Mouse (Mus musculus): ENCODE data around the gene Iqcb1. TPM values are rescaled to one million over a fixed set of nuclear protein-coding genes. Genes with fewer than 3 reads are reported as not detected.
A peak's percentile ranks its signal among the peaks of the same experiment; 100 is the strongest.

Gene Iqcb1
- polyA plus RNA-seq, 1 experiment from 2014 or later: 66.2 TPM

DNA sequence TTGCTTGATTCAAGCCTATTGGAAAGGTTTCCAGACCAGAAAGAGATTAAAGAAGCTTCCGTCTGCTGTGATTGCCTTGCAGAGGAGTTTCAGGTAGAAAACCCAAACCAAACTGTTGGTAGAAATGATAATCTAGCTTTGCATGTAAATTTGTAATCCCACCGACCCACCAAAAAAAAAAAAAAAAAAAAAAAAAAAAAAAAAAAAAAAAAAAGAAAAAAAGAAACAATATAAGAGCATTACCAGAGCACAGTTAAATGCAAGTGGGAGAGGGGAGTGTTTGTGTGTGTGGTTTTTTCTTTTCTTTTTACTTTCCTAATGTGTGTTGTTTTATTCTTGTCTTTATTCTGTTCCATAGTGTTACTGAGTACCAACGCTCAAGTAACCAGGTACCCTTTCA lies 23.0 kb downstream of the Iqcb1 start:
- Histone ChIP-seq H3K4me1 (ENCODE audit: control insufficient read depth, insufficient read depth, low read length) (no peaks in the 10 kb centered on the region), H3K4me2 (ENCODE audit: low read depth) (no peak overlapping the region), H3K9me3 (ENCODE audit: control insufficient read depth, low read length) (no peaks in the 10 kb centered on the region), H3K27me3 (ENCODE audit: control insufficient read depth, insufficient read depth, low read length) (no peaks in the 10 kb centered on the region), H3K9ac (ENCODE audit: low read length) (no peak overlapping the region), H3K4me3 (ENCODE audit: low read depth, low read length) (no peak overlapping the region), H3K27ac (ENCODE audit: low read depth, low read length) (no peak overlapping the region), H3K36me3 (ENCODE audit: control insufficient read depth, insufficient read depth, low read length) (peaks cover 5% of the 10 kb centered on the region; the same call in 1 of the 2 replicates)
- DNase-seq (ENCODE audit: low spot score): no peak
- no peak for ATAC-seq (ENCODE audit: insufficient read depth, low FRiP score, low TSS enrichment)
- 94% methylated on average over 3 of the region's 3 CpGs for WGBS

- WGBS: 93% methylated on average over 3 of the region's 3 CpGs
- no peak overlapping the region for H3K9ac ChIP-seq (ENCODE audit: low read length)
Measured at GRCm38 (mm10) chr16:36863585-36863984, 35.4 kb downstream of the Iqcb1 start.

DNA sequence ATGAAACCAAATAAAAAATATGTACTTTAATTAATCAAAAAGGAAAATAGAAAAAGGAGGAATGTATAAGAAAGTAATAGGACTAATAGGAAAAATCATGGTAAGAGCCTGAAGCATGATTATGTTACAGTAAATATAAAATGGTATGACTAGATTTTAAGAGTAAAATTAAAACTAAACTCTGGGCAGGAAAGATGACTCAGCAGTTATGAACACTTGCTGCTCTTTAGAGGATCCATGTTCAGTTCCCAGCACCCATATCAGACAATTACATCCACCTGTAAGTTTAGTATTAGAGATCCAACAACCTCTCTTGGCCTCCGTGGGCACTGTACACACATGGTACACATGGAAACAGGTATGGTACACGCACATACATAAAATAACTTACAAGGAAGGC lies 41.3 kb downstream of the Iqcb1 start:
- Histone ChIP-seq H3K27me3 (ENCODE audit: control insufficient read depth, insufficient read depth, low read length) (no peaks in the 10 kb centered on the region), H3K4me3 (ENCODE audit: low read depth, low read length) (no peak overlapping the region), H3K27ac (ENCODE audit: low read depth, low read length) (no peak overlapping the region), H3K4me1 (ENCODE audit: control insufficient read depth, insufficient read depth, low read length) (peaks cover 2% of the 10 kb centered on the region; the same call in 1 of the 2 replicates), H3K4me2 (ENCODE audit: low read depth) (no peak overlapping the region), H3K36me3 (ENCODE audit: control insufficient read depth, insufficient read depth, low read length) (peaks cover 2% of the 10 kb centered on the region), H3K9me3 (ENCODE audit: control insufficient read depth, low read length) (no peaks in the 10 kb centered on the region), H3K9ac (ENCODE audit: low read length) (no peak overlapping the region)
- WGBS: 91% methylated on average over 2 of the region's 2 CpGs
- DNase-seq (ENCODE audit: low spot score) (no peak), ATAC-seq (ENCODE audit: insufficient read depth, low FRiP score, low TSS enrichment) (no peak)

More at GRCm38 (mm10) chr16:36863585-36863984, 35.4 kb downstream of the Iqcb1 start:
- no peaks in the 10 kb centered on the region for H3K9me3 ChIP-seq (ENCODE audit: control insufficient read depth, low read length)
- H3K4me2 ChIP-seq (ENCODE audit: low read depth): no peak overlapping the region
- H3K27me3 ChIP-seq (ENCODE audit: control insufficient read depth, insufficient read depth, low read length): no peaks in the 10 kb centered on the region
- 0 out of 2 replicates have a peak, but pooled peaks cover 2% of the 10 kb centered on the region for H3K36me3 ChIP-seq (ENCODE audit: control insufficient read depth, insufficient read depth, low read length)
- H3K27ac ChIP-seq (ENCODE audit: low read depth, low read length): no peak overlapping the region
- DNase-seq (ENCODE audit: low spot score): no peak
- H3K4me3 ChIP-seq (ENCODE audit: low read depth, low read length): no peak overlapping the region
- no peaks in the 10 kb centered on the region for H3K4me1 ChIP-seq (ENCODE audit: control insufficient read depth, insufficient read depth, low read length)
- ATAC-seq (ENCODE audit: insufficient read depth, low FRiP score, low TSS enrichment): no peak

DNA sequence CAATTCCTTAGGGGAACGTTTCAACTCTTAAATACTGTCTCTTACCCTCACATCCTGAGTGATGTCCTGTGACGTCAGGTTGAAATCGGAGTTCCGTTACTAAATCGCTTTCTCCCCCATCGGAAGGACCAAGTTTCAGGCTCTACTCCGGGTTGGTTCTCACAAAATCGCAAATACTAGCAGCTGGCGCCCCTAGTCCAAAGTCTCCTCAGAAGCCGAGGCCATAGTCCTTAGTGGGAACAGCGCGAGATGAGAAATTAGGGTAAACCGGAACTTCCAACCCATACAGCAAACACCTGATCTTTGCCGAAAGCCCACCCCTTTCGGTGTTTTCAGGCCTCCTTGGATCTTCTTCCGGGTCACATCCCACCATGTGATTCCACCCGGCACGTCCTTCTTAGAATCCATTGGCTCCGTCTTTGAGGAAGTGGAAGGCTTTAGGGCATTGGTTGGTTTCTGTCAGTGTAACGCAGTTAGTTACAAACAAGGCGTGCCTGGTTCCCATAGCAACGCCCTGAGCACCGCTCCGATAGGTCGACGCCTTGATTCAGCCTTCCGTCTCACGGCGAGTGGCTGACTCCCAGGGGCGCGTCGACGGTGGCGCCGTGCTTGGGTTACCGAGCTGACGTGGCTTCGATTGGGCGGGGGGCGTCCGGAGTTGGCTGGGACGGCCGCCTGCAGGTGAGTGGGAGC lies 46.5 kb downstream of the Iqcb1 start, which contains the start of the genes Eaf2 and Golgb1:
Gene Eaf2 (minus strand): TSS at position 421 of the 693 bp plus-strand sequence.
Gene Golgb1 (plus strand): TSS at position 558 of the 693 bp plus-strand sequence.
- Histone ChIP-seq H3K4me3 (ENCODE audit: low read depth, low read length) (peak within 1 kb of the TSS; percentile 95), H3K4me2 (ENCODE audit: low read depth) (peak within 1 kb of the TSS; percentile 71), H3K9ac (ENCODE audit: low read length) (peak within 1 kb of the TSS; percentile 70), H3K4me1 (ENCODE audit: control insufficient read depth, insufficient read depth, low read length) (peaks cover 5% of the 10 kb centered on the region; the same call in 1 of the 2 replicates), H3K27ac (ENCODE audit: low read depth, low read length) (peak within 1 kb of the TSS; percentile 64), H3K27me3 (ENCODE audit: control insufficient read depth, insufficient read depth, low read length) (no peaks in the 10 kb centered on the region), H3K9me3 (ENCODE audit: control insufficient read depth, low read length) (no peaks in the 10 kb centered on the region), H3K36me3 (ENCODE audit: control insufficient read depth, insufficient read depth, low read length) (peaks cover 2% of the 10 kb centered on the region; the same call in 1 of the 2 replicates)
- under 1% methylated on average over 43 of the region's 43 CpGs for WGBS
- ATAC-seq (ENCODE audit: insufficient read depth, low FRiP score, low TSS enrichment) (peak; percentile 100), DNase-seq (ENCODE audit: low spot score) (peak; percentile 95)

- under 1% methylated on average over 47 of the region's 48 CpGs for WGBS
- no peaks in the 10 kb centered on the region for H3K9me3 ChIP-seq (ENCODE audit: control insufficient read depth, low read length)
- H3K36me3 ChIP-seq (ENCODE audit: control insufficient read depth, insufficient read depth, low read length): peaks cover 2% of the 10 kb centered on the region; the same call in 1 of the 2 replicates
- DNase-seq (ENCODE audit: low spot score) (no peak), ATAC-seq (ENCODE audit: insufficient read depth, low FRiP score, low TSS enrichment) (peak; percentile 76)
- no peaks in the 10 kb centered on the region for H3K27me3 ChIP-seq (ENCODE audit: control insufficient read depth, insufficient read depth, low read length)
- peak overlapping the region; percentile 64 for H3K27ac ChIP-seq (ENCODE audit: low read depth, low read length)
- peak overlapping the region; percentile 70 for H3K9ac ChIP-seq (ENCODE audit: low read length)
- H3K4me3 ChIP-seq (ENCODE audit: low read depth, low read length): peak overlapping the region; percentile 95
- peaks cover 5% of the 10 kb centered on the region; the same call in 1 of the 2 replicates for H3K4me1 ChIP-seq (ENCODE audit: control insufficient read depth, insufficient read depth, low read length)
- H3K4me2 ChIP-seq (ENCODE audit: low read depth): peak overlapping the region; percentile 71
Measured at GRCm38 (mm10) chr16:36875276-36875851, 47.2 kb downstream of the Iqcb1 start.

- Histone ChIP-seq H3K36me3 (ENCODE audit: control insufficient read depth, insufficient read depth, low read length) (no peaks in the 10 kb centered on the region), H3K9ac (ENCODE audit: low read length) (no peak overlapping the region), H3K4me1 (ENCODE audit: control insufficient read depth, insufficient read depth, low read length) (peaks cover 5% of the 10 kb centered on the region; the same call in 1 of the 2 replicates), H3K4me2 (ENCODE audit: low read depth) (no peak overlapping the region), H3K27me3 (ENCODE audit: control insufficient read depth, insufficient read depth, low read length) (no peaks in the 10 kb centered on the region), H3K9me3 (ENCODE audit: control insufficient read depth, low read length) (no peaks in the 10 kb centered on the region), H3K27ac (ENCODE audit: low read depth, low read length) (no peak overlapping the region), H3K4me3 (ENCODE audit: low read depth, low read length) (no peak overlapping the region)
- WGBS: 77% methylated on average over 5 of the region's 5 CpGs
- ATAC-seq (ENCODE audit: insufficient read depth, low FRiP score, low TSS enrichment): no peak
- no peak for DNase-seq (ENCODE audit: low spot score)
Measured at GRCm38 (mm10) chr16:36877316-36877715, 49.1 kb downstream of the Iqcb1 start.

GRCm38 (mm10) chr16:36882737-36883343 lies 54.7 kb downstream of the Iqcb1 start:
- peak; percentile 48; the same call in 1 of the 2 replicates for ATAC-seq (ENCODE audit: insufficient read depth, low FRiP score, low TSS enrichment)
- 58% methylated on average over 5 of the region's 5 CpGs for WGBS
- Histone ChIP-seq H3K4me2 (ENCODE audit: low read depth) (no peak overlapping the region), H3K9me3 (ENCODE audit: control insufficient read depth, low read length) (no peaks in the 10 kb centered on the region), H3K27ac (ENCODE audit: low read depth, low read length) (no peak overlapping the region), H3K36me3 (ENCODE audit: control insufficient read depth, insufficient read depth, low read length) (0 out of 2 replicates have a peak, but pooled peaks cover 2% of the 10 kb centered on the region), H3K27me3 (ENCODE audit: control insufficient read depth, insufficient read depth, low read length) (no peaks in the 10 kb centered on the region), H3K4me1 (ENCODE audit: control insufficient read depth, insufficient read depth, low read length) (no peaks in the 10 kb centered on the region), H3K9ac (ENCODE audit: low read length) (no peak overlapping the region), H3K4me3 (ENCODE audit: low read depth, low read length) (no peak overlapping the region)
- no peak for DNase-seq (ENCODE audit: low spot score)

DNA sequence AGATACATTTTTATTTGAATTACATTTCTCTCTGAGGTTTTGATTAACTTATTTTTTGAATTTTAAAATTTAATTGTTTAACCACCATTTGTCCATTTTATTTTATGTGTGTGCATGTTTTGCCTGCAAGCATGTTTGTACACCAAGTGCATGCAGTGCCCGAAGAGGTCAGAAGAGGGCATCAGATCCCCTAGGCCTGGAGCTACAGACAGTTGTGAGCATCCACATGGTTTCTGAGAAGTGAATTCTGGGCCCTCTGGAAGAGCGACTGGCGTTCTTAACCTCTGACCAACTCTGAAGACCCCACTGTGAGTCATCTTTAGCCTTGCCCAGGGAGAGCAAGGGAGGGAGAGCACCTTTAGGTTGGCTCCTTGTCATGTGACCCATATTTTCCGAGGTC lies 56.7 kb downstream of the Iqcb1 start:
- 80% methylated on average over 4 of the region's 4 CpGs for WGBS
- H3K9ac ChIP-seq (ENCODE audit: low read length): no peak overlapping the region
- ATAC-seq (ENCODE audit: insufficient read depth, low FRiP score, low TSS enrichment) (no peak), DNase-seq (ENCODE audit: low spot score) (no peak)
- no peaks in the 10 kb centered on the region for H3K4me1 ChIP-seq (ENCODE audit: control insufficient read depth, insufficient read depth, low read length)
- no peaks in the 10 kb centered on the region for H3K27me3 ChIP-seq (ENCODE audit: control insufficient read depth, insufficient read depth, low read length)
- H3K36me3 ChIP-seq (ENCODE audit: control insufficient read depth, insufficient read depth, low read length): 0 out of 2 replicates have a peak, but pooled peaks cover 2% of the 10 kb centered on the region
- H3K4me2 ChIP-seq (ENCODE audit: low read depth): no peak overlapping the region
- H3K4me3 ChIP-seq (ENCODE audit: low read depth, low read length): no peak overlapping the region
- no peak overlapping the region for H3K27ac ChIP-seq (ENCODE audit: low read depth, low read length)
- no peaks in the 10 kb centered on the region for H3K9me3 ChIP-seq (ENCODE audit: control insufficient read depth, low read length)

All from neural tube, embryonic 11.5 days (tissue).